Mouse (Mus musculus): ENCODE data around the gene Olfr586. TPM values are rescaled to one million over a fixed set of nuclear protein-coding genes. Genes with fewer than 3 reads are reported as not detected.

Gene Olfr586
- not detected in 2 replicates for polyA plus RNA-seq (2016; fragmentation: Nextera tagmentation; extraction: Ambion mirVana)

- ATAC-seq (ENCODE audit: insufficient number of reproducible peaks, insufficient read depth, low FRiP score, low TSS enrichment) = no peak
- H3K27ac ChIP-seq = no peak within 1 kb of the TSS
- H3K4me2 ChIP-seq (replicated peaks) = no peak within 1 kb of the TSS
- no peaks in the 10 kb centered on the region for H3K4me1 ChIP-seq
- H3K4me3 ChIP-seq = no peak within 1 kb of the TSS
- no peaks in the 10 kb centered on the region for H3K36me3 ChIP-seq
- 91% methylated on average over 3 of the region's 3 CpGs for WGBS
- no peak within 1 kb of the TSS for H3K9ac ChIP-seq
- no peaks in the 10 kb centered on the region for H3K9me3 ChIP-seq
- H3K27me3 ChIP-seq = no peaks in the 10 kb centered on the region
Observed at GRCm38 (mm10) chr7:103125538-103125937, at the start of gene Olfr586. Gene Olfr586, minus strand, starts transcription at chr7:103125638.

- Histone ChIP-seq H3K36me3 (no peaks in the 10 kb centered on the region), H3K4me3 (no peak overlapping the region), H3K9ac (no peak overlapping the region), H3K27me3 (no peaks in the 10 kb centered on the region), H3K4me2 (replicated peaks) (no peak overlapping the region), H3K27ac (no peak overlapping the region), H3K9me3 (no peaks in the 10 kb centered on the region), H3K4me1 (no peaks in the 10 kb centered on the region)
- 79% methylated on average over 5 of the region's 5 CpGs for WGBS
- ATAC-seq (ENCODE audit: insufficient number of reproducible peaks, insufficient read depth, low FRiP score, low TSS enrichment) = no peak
Observed at GRCm38 (mm10) chr7:103169697-103170096, 44.3 kb upstream of the Olfr586 start.

GRCm38 (mm10) chr7:103156256-103156655, 30.8 kb upstream of the Olfr586 start, which contains the start of gene Olfr589:
Gene Olfr589, minus strand, starts transcription at chr7:103156356.
- ATAC-seq (ENCODE audit: insufficient number of reproducible peaks, insufficient read depth, low FRiP score, low TSS enrichment) = no peak
- H3K4me3 ChIP-seq = no peak within 1 kb of the TSS
- no peaks in the 10 kb centered on the region for H3K4me1 ChIP-seq
- H3K36me3 ChIP-seq = no peaks in the 10 kb centered on the region
- no peaks in the 10 kb centered on the region for H3K27me3 ChIP-seq
- no peaks in the 10 kb centered on the region for H3K9me3 ChIP-seq
- no peak within 1 kb of the TSS for H3K27ac ChIP-seq
- WGBS = 57% methylated on average over 2 of the region's 2 CpGs
- H3K4me2 ChIP-seq (replicated peaks) = no peak within 1 kb of the TSS
- H3K9ac ChIP-seq = no peak within 1 kb of the TSS

- no peaks in the 10 kb centered on the region for H3K9me3 ChIP-seq
- WGBS = 69% methylated on average over 1 of the region's 1 CpGs
Observed at GRCm38 (mm10) chr7:103140579-103140978, 15.1 kb upstream of the Olfr586 start, which contains the start of gene Olfr588-ps1. Gene Olfr588-ps1, plus strand, starts transcription at chr7:103140879.

GRCm38 (mm10) chr7:103119406-103119805, 6.0 kb downstream of the Olfr586 start:
- no peak overlapping the region for H3K9ac ChIP-seq
- no peak overlapping the region for H3K4me3 ChIP-seq
- no peak for ATAC-seq (ENCODE audit: insufficient number of reproducible peaks, insufficient read depth, low FRiP score, low TSS enrichment)
- no peaks in the 10 kb centered on the region for H3K9me3 ChIP-seq
- H3K4me1 ChIP-seq = no peaks in the 10 kb centered on the region
- H3K27me3 ChIP-seq = no peaks in the 10 kb centered on the region
- 55% methylated on average over 3 of the region's 3 CpGs for WGBS
- H3K36me3 ChIP-seq = no peaks in the 10 kb centered on the region
- no peak overlapping the region for H3K27ac ChIP-seq
- no peak overlapping the region for H3K4me2 ChIP-seq (replicated peaks)

More at GRCm38 (mm10) chr7:103140579-103140978, 15.1 kb upstream of the Olfr586 start, which contains the start of gene Olfr588-ps1:
- no peaks in the 10 kb centered on the region for H3K36me3 ChIP-seq
- H3K27ac ChIP-seq = no peak within 1 kb of the TSS
- H3K4me2 ChIP-seq (replicated peaks) = no peak within 1 kb of the TSS
- no peaks in the 10 kb centered on the region for H3K27me3 ChIP-seq
- H3K4me1 ChIP-seq = no peaks in the 10 kb centered on the region
- H3K4me3 ChIP-seq = no peak within 1 kb of the TSS
- no peak within 1 kb of the TSS for H3K9ac ChIP-seq
- ATAC-seq (ENCODE audit: insufficient number of reproducible peaks, insufficient read depth, low FRiP score, low TSS enrichment) = no peak

- no peak within 1 kb of the TSS for H3K4me2 ChIP-seq (replicated peaks)
- no peak within 1 kb of the TSS for H3K9ac ChIP-seq
- 74% methylated on average over 1 of the region's 1 CpGs for WGBS
- H3K27ac ChIP-seq = no peak within 1 kb of the TSS
- H3K27me3 ChIP-seq = no peaks in the 10 kb centered on the region
- no peaks in the 10 kb centered on the region for H3K4me1 ChIP-seq
- H3K4me3 ChIP-seq = no peak within 1 kb of the TSS
- ATAC-seq (ENCODE audit: insufficient number of reproducible peaks, insufficient read depth, low FRiP score, low TSS enrichment) = no peak
- no peaks in the 10 kb centered on the region for H3K36me3 ChIP-seq
- H3K9me3 ChIP-seq = no peaks in the 10 kb centered on the region
Observed at GRCm38 (mm10) chr7:103097420-103097819, 28.0 kb downstream of the Olfr586 start, which contains the start of gene Olfr585. Gene Olfr585, plus strand, starts transcription at chr7:103097720.

- WGBS = 71% methylated on average over 1 of the region's 1 CpGs
- H3K9ac ChIP-seq = no peak within 1 kb of the TSS
- ATAC-seq (ENCODE audit: insufficient number of reproducible peaks, insufficient read depth, low FRiP score, low TSS enrichment) = no peak
- no peaks in the 10 kb centered on the region for H3K27me3 ChIP-seq
- H3K4me3 ChIP-seq = no peak within 1 kb of the TSS
- no peak within 1 kb of the TSS for H3K27ac ChIP-seq
- H3K4me2 ChIP-seq (replicated peaks) = no peak within 1 kb of the TSS
- H3K36me3 ChIP-seq = no peaks in the 10 kb centered on the region
- H3K9me3 ChIP-seq = peaks cover 7% of the 10 kb centered on the region; the same call in 1 of the 2 replicates
- H3K4me1 ChIP-seq = no peaks in the 10 kb centered on the region
Observed at GRCm38 (mm10) chr7:103081585-103081984, 43.9 kb downstream of the Olfr586 start, which contains the start of gene Olfr584. Gene Olfr584, plus strand, starts transcription at chr7:103081885.

Other genes with a start within 250 kb of the Olfr586 start
- gene Olfr568, start 248.5 kb downstream of the Olfr586 start, polyA plus RNA-seq (2016; fragmentation: Nextera tagmentation; extraction: Ambion mirVana) = not detected in 2 replicates
- gene Olfr569, start 234.8 kb downstream of the Olfr586 start, polyA plus RNA-seq (2016; fragmentation: Nextera tagmentation; extraction: Ambion mirVana) = not detected in 2 replicates
- gene Olfr570, start 231.1 kb downstream of the Olfr586 start, polyA plus RNA-seq (2016; fragmentation: Nextera tagmentation; extraction: Ambion mirVana) = not detected in 2 replicates
- gene Olfr571, start 208.1 kb downstream of the Olfr586 start, polyA plus RNA-seq (2016; fragmentation: Nextera tagmentation; extraction: Ambion mirVana) = 0.06 and 0.23 TPM in 2 replicates
- gene Olfr572, start 201.2 kb downstream of the Olfr586 start, polyA plus RNA-seq (2016; fragmentation: Nextera tagmentation; extraction: Ambion mirVana) = not detected in 2 replicates
- gene Olfr573-ps1, start 183.1 kb downstream of the Olfr586 start, polyA plus RNA-seq (2016; fragmentation: Nextera tagmentation; extraction: Ambion mirVana) = not detected in 2 replicates
- gene Olfr574, start 177.2 kb downstream of the Olfr586 start, polyA plus RNA-seq (2016; fragmentation: Nextera tagmentation; extraction: Ambion mirVana) = not detected in 2 replicates
- not detected in 2 replicates for gene Olfr575, start 166.9 kb downstream of the Olfr586 start, polyA plus RNA-seq (2016; fragmentation: Nextera tagmentation; extraction: Ambion mirVana)
- gene Olfr576, start 163.0 kb downstream of the Olfr586 start, polyA plus RNA-seq (2016; fragmentation: Nextera tagmentation; extraction: Ambion mirVana) = not detected in 2 replicates
- gene Olfr577, start 149.7 kb downstream of the Olfr586 start, polyA plus RNA-seq (2016; fragmentation: Nextera tagmentation; extraction: Ambion mirVana) = not detected in 2 replicates
- gene Olfr578, start 136.3 kb downstream of the Olfr586 start, polyA plus RNA-seq (2016; fragmentation: Nextera tagmentation; extraction: Ambion mirVana) = not detected in 2 replicates
- not detected in 2 replicates for gene Olfr582, start 87.6 kb downstream of the Olfr586 start, polyA plus RNA-seq (2016; fragmentation: Nextera tagmentation; extraction: Ambion mirVana)
- not detected in 2 replicates for gene Olfr583, start 74.3 kb downstream of the Olfr586 start, polyA plus RNA-seq (2016; fragmentation: Nextera tagmentation; extraction: Ambion mirVana)
- gene Olfr584, start 43.8 kb downstream of the Olfr586 start, polyA plus RNA-seq (2016; fragmentation: Nextera tagmentation; extraction: Ambion mirVana) = not detected in 2 replicates
- gene Olfr585, start 27.9 kb downstream of the Olfr586 start, polyA plus RNA-seq (2016; fragmentation: Nextera tagmentation; extraction: Ambion mirVana) = not detected in 2 replicates
- not detected in 2 replicates for gene Olfr588-ps1, start 15.2 kb upstream of the Olfr586 start, polyA plus RNA-seq (2016; fragmentation: Nextera tagmentation; extraction: Ambion mirVana)
- not detected in 2 replicates for gene Olfr589, start 30.7 kb upstream of the Olfr586 start, polyA plus RNA-seq (2016; fragmentation: Nextera tagmentation; extraction: Ambion mirVana)
- not detected in 2 replicates for gene Olfr591, start 52.7 kb upstream of the Olfr586 start, polyA plus RNA-seq (2016; fragmentation: Nextera tagmentation; extraction: Ambion mirVana)
- gene Olfr592, start 59.2 kb upstream of the Olfr586 start, polyA plus RNA-seq (2016; fragmentation: Nextera tagmentation; extraction: Ambion mirVana) = not detected in 2 replicates
- not detected in 2 replicates for gene Olfr593, start 86.2 kb upstream of the Olfr586 start, polyA plus RNA-seq (2016; fragmentation: Nextera tagmentation; extraction: Ambion mirVana)
- not detected in 2 replicates for gene Olfr594, start 91.4 kb upstream of the Olfr586 start, polyA plus RNA-seq (2016; fragmentation: Nextera tagmentation; extraction: Ambion mirVana)
- gene Usp17ld, start 126.9 kb upstream of the Olfr586 start, polyA plus RNA-seq (2016; fragmentation: Nextera tagmentation; extraction: Ambion mirVana) = not detected in 2 replicates
- gene Olfr596, start 180.0 kb upstream of the Olfr586 start, polyA plus RNA-seq (2016; fragmentation: Nextera tagmentation; extraction: Ambion mirVana) = not detected in 2 replicates
- gene Olfr597, start 190.7 kb upstream of the Olfr586 start, polyA plus RNA-seq (2016; fragmentation: Nextera tagmentation; extraction: Ambion mirVana) = not detected in 2 replicates
- not detected in 2 replicates for gene Olfr598, start 197.9 kb upstream of the Olfr586 start, polyA plus RNA-seq (2016; fragmentation: Nextera tagmentation; extraction: Ambion mirVana)
- not detected in 2 replicates for gene Olfr599, start 210.3 kb upstream of the Olfr586 start, polyA plus RNA-seq (2016; fragmentation: Nextera tagmentation; extraction: Ambion mirVana)
- gene Olfr600, start 224.0 kb upstream of the Olfr586 start, polyA plus RNA-seq (2016; fragmentation: Nextera tagmentation; extraction: Ambion mirVana) = not detected in 2 replicates
- not detected in 2 replicates for gene Olfr601, start 237.0 kb upstream of the Olfr586 start, polyA plus RNA-seq (2016; fragmentation: Nextera tagmentation; extraction: Ambion mirVana)

Data from embryonic facial prominence, embryonic 12.5 days (tissue).